Mouse (Mus musculus): ENCODE results near the gene Ramp1. TPM values are rescaled to one million over a fixed set of nuclear protein-coding genes. Genes with fewer than 3 reads are reported as not detected.

Ramp1 gene
- 1.3 TPM for polyA plus RNA-seq (2014; fragmentation: Illumina TruSeq; extraction: RNeasy Lipid Tissue Mini Kit (QIAGEN cat#74804))

DNA sequence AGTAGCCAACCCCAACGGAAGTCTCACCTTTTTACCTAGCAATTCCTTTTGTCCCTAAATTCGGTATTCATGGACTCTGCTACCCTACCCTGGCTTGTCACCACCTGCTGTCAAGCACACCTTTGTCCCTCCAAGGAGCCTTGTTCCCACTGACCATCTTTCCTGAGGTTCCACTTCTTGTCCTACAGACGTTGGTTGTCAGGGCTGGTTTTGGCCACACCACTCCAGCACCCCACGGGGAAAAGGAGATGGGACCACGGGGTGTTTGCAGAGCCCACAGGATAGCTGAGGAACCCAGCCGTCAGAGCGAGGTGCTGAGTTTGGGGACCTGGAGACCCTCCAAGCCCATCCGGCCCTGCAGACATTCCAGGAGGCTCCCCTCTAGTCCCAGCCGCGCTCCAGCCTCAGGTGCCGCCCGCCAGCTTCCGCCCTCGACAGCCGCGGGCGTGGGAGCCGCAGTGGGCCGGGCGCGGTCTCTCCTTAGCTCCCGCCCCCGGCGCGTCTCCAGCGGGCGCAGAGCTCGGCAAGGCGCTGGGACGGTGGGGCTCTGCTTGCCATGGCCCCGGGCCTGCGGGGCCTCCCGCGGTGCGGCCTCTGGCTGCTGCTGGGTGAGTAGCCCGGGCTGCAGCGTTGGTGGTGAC lies at the start of gene Ramp1:
Gene Ramp1 (plus strand): TSS at position 290 of the 641 bp plus-strand sequence.

DNA sequence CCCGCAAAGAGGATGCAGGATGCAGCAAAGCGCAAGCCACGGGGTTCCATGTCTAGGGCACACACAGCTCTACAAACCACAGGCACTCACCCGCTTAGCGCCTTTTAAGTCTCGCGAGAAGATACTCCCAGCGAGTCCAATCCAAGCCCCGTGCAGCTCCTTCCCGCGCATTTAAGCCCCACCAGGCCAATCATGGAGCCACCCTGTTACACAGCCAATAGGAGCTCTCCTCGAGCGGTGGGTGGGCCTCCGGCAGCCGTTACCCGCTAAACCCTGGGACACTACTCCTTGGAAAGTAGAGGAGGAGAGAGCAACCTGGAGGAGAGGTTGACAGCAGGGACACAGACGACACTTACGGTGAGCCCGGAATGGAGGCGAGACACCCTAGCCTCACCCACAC lies 34.8 kb upstream of the Ramp1 start, which contains the start of gene Rbm44:
Gene Rbm44 (plus strand): TSS at position 277 of the 400 bp plus-strand sequence.

DNA sequence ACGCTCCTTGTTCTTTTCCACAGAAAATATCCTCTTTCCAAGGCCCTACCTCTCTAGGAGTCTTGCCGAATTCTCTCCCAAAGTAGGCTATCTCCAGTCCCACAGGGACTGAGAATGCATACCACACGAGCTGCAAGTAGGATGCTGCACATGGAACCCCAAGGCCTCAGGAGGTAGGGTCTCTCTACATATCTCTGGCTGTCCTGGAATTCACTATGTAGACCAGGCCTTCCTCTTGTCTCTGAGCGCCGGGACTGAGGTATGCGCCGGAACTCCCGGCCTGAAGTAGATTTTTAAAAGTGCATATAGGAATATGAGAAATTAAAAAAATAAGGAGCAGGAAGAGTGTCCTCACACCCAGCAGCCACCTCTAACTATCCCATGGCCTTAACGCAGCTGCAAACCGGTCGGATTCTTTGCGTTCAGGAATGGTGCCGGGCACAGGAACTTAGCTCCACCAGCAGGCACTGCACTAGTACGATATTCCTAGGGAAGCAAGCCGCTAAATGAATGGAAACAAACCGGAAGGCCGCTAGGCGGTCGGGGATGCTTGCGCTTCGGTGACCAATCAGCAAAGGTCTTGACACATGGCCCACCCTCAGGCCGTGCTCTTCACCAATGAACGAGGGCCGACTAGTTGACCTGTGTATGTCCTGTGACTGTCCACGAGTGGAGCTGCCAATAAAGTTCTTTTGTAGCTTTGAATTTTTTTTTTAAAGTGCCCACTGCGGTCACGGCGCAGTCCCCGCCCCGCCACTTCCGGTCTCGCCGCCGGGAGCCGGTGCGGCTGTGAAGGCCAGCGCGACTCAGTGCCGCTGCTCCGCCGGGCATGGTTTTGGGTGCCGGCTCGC lies 70.2 kb downstream of the Ramp1 start, which contains the start of gene Ube2f:
Gene Ube2f (plus strand): TSS at position 741 of the 851 bp plus-strand sequence.

Other genes with a start within 250 kb of the Ramp1 start
- gene Prlh, start 226.7 kb upstream of the Ramp1 start, polyA plus RNA-seq (2014; fragmentation: Illumina TruSeq; extraction: RNeasy Lipid Tissue Mini Kit (QIAGEN cat#74804)), result not detected
- not detected for gene Rab17, start 210.2 kb upstream of the Ramp1 start, polyA plus RNA-seq (2014; fragmentation: Illumina TruSeq; extraction: RNeasy Lipid Tissue Mini Kit (QIAGEN cat#74804))
- 41.2 TPM for gene Lrrfip1, start 181.1 kb upstream of the Ramp1 start, polyA plus RNA-seq (2014; fragmentation: Illumina TruSeq; extraction: RNeasy Lipid Tissue Mini Kit (QIAGEN cat#74804))
- gene Rbm44, start 34.7 kb upstream of the Ramp1 start, polyA plus RNA-seq (2014; fragmentation: Illumina TruSeq; extraction: RNeasy Lipid Tissue Mini Kit (QIAGEN cat#74804)), result 2.3 TPM
- gene Ube2f, start 70.5 kb downstream of the Ramp1 start, polyA plus RNA-seq (2014; fragmentation: Illumina TruSeq; extraction: RNeasy Lipid Tissue Mini Kit (QIAGEN cat#74804)), result 114 TPM
- 1.1 TPM for gene Scly, start 118.5 kb downstream of the Ramp1 start, polyA plus RNA-seq (2014; fragmentation: Illumina TruSeq; extraction: RNeasy Lipid Tissue Mini Kit (QIAGEN cat#74804))
- not detected for gene Espnl, start 142.3 kb downstream of the Ramp1 start, polyA plus RNA-seq (2014; fragmentation: Illumina TruSeq; extraction: RNeasy Lipid Tissue Mini Kit (QIAGEN cat#74804))
- gene Klhl30, start 171.2 kb downstream of the Ramp1 start, polyA plus RNA-seq (2014; fragmentation: Illumina TruSeq; extraction: RNeasy Lipid Tissue Mini Kit (QIAGEN cat#74804)), result 0.51 TPM
- gene Erfe, start 186.6 kb downstream of the Ramp1 start, polyA plus RNA-seq (2014; fragmentation: Illumina TruSeq; extraction: RNeasy Lipid Tissue Mini Kit (QIAGEN cat#74804)), result 0.77 TPM
- 39.7 TPM for gene Ilkap, start 219.0 kb downstream of the Ramp1 start, polyA plus RNA-seq (2014; fragmentation: Illumina TruSeq; extraction: RNeasy Lipid Tissue Mini Kit (QIAGEN cat#74804))
- not detected for gene Hes6, start 234.2 kb downstream of the Ramp1 start, polyA plus RNA-seq (2014; fragmentation: Illumina TruSeq; extraction: RNeasy Lipid Tissue Mini Kit (QIAGEN cat#74804))